Mouse (Mus musculus) kidney, postnatal 0 days (tissue): Measurements from ENCODE around the gene D11Wsu47e. TPM values are rescaled to one million over a fixed set of nuclear protein-coding genes. Genes with fewer than 3 reads are reported as not detected.
A peak's percentile ranks its signal among the peaks of the same experiment; 100 is the strongest.

ENCODE experiments used
- ATAC-seq: fragments of 200-750 bp; cut with Nextera tagmentation; replicated peaks from 2 replicates; pipeline ENCODE4 v1.8.0; 2017; ENCODE audit warnings: low read depth, moderate number of reproducible peaks, moderate TSS enrichment, moderate library complexity; ENCODE audit not compliant: low FRiP score
- DNase-seq: peaks from one replicate; pipeline ENCODE4 v3.0.0-alpha.2; 2016; ENCODE audit warnings: low spot score
- H3K27ac ChIP-seq: fragments of 300-500 bp; sonication (generic); 2 replicates; pipeline ENCODE4 v1.5.1; 2014; ENCODE audit warnings: mild to moderate bottlenecking
- H3K27me3 ChIP-seq: fragments of 300-500 bp; sonication (generic); 2 replicates; pipeline ENCODE4 v1.6.1; 2014; ENCODE audit warnings: low read length, mixed read lengths; ENCODE audit not compliant: insufficient read depth
- H3K36me3 ChIP-seq: fragments of 300-500 bp; sonication (generic); 2 replicates; pipeline ENCODE4 v1.6.1; 2014; ENCODE audit warnings: low read length, mixed read lengths; ENCODE audit not compliant: insufficient read depth
- H3K4me1 ChIP-seq: fragments of 300-500 bp; sonication (generic); replicated peaks from 2 replicates; pipeline ENCODE4 v1.6.1; 2014; ENCODE audit warnings: antibody characterized with exemption, low read length, mixed read lengths; ENCODE audit not compliant: insufficient read depth
- H3K4me2 ChIP-seq: fragments of 300-500 bp; sonication (generic); 2 replicates; pipeline ENCODE4 v1.6.1; 2014; ENCODE audit warnings: mild to moderate bottlenecking, low read length, moderate library complexity, mixed read lengths
- H3K4me3 ChIP-seq: fragments of 300-500 bp; sonication (generic); replicated peaks from 2 replicates; pipeline ENCODE4 v1.5.1; 2014; ENCODE audit warnings: low read depth, low read length
- H3K9ac ChIP-seq: fragments of 300-500 bp; sonication (generic); 2 replicates; pipeline ENCODE4 v1.6.1; 2014; ENCODE audit warnings: low read depth, low read length
- H3K9me3 ChIP-seq: fragments of 300-500 bp; sonication (generic); replicated peaks from 2 replicates; pipeline ENCODE4 v1.6.1; 2016; ENCODE audit warnings: low read length, inconsistent platforms, mixed read lengths
- CTCF ChIP-seq: IDR thresholded peaks from 2 replicates; pipeline ENCODE4 v1.5.1; 2016; ENCODE audit warnings: antibody characterized with exemption, low read depth, mild to moderate bottlenecking, moderate library complexity
- WGBS: fragments of 180-500 bp; shearing (Covaris S2); extraction: QIAGEN DNeasy Blood & Tissue Kit; methylation state at CpG from one replicate; pipeline ENCODE4 v1.1.7; 2014; 5-methylcytosine and 5-hydroxymethylcytosine counted together
- polyA plus RNA-seq: library from polyadenylated mRNA; unstranded; fragments of >200 nt; fragmentation: Nextera tagmentation; extraction: Ambion mirVana; gene quantifications from 2 replicates; pipeline ENCODE4 v1.2.1, GENCODE M21; 2015

Gene D11Wsu47e
- polyA plus RNA-seq, 1 experiment from 2014 or later, result 18.8 TPM

GRCm38 (mm10) chr11:113680954-113681353 is 3.3 kb upstream of the D11Wsu47e start:
- DNase-seq (no peak), ATAC-seq (no peak)
- no peak overlapping the region for H3K4me3 ChIP-seq
- 85% methylated on average over 2 of the region's 2 CpGs for WGBS
- no peak overlapping the region for H3K9ac ChIP-seq
- H3K4me2 ChIP-seq, result no peak overlapping the region
- H3K4me1 ChIP-seq, result peaks cover 9% of the 10 kb centered on the region; the same call in 1 of the 2 replicates
- H3K36me3 ChIP-seq, result peaks cover 6% of the 10 kb centered on the region
- H3K27me3 ChIP-seq, result no peaks in the 10 kb centered on the region
- no peak for TF ChIP-seq CTCF
- no peaks in the 10 kb centered on the region for H3K9me3 ChIP-seq
- no peak overlapping the region for H3K27ac ChIP-seq

GRCm38 (mm10) chr11:113681979-113682378 is 2.2 kb upstream of the D11Wsu47e start:
- Histone ChIP-seq H3K27me3 (no peaks in the 10 kb centered on the region), H3K4me1 (peaks cover 9% of the 10 kb centered on the region; the same call in 1 of the 2 replicates), H3K9ac (no peak overlapping the region), H3K4me3 (no peak overlapping the region), H3K27ac (no peak overlapping the region), H3K9me3 (no peaks in the 10 kb centered on the region), H3K4me2 (peak overlapping the region; percentile 74; the same call in 1 of the 2 replicates), H3K36me3 (no peaks in the 10 kb centered on the region)
- TF ChIP-seq CTCF, result no peak
- no peak for DNase-seq
- no peak for ATAC-seq

GRCm38 (mm10) chr11:113682897-113683626 is 1.1 kb upstream of the D11Wsu47e start:
- TF ChIP-seq CTCF, result no peak
- no peaks in the 10 kb centered on the region for H3K9me3 ChIP-seq
- H3K27ac ChIP-seq, result peak overlapping the region; percentile 95
- DNase-seq (peak; percentile 72), ATAC-seq (peak; percentile 43)
- H3K27me3 ChIP-seq, result no peaks in the 10 kb centered on the region
- WGBS, result under 1% methylated on average over 38 of the region's 38 CpGs
- peaks cover 1% of the 10 kb centered on the region; the same call in 1 of the 2 replicates for H3K36me3 ChIP-seq
- H3K4me2 ChIP-seq, result peak overlapping the region; percentile 74
- H3K4me1 ChIP-seq, result peaks cover 9% of the 10 kb centered on the region; the same call in 1 of the 2 replicates
- H3K4me3 ChIP-seq, result peak overlapping the region; percentile 76
- H3K9ac ChIP-seq, result peak overlapping the region; percentile 87

- Histone ChIP-seq H3K4me2 (peak overlapping the region; percentile 74), H3K36me3 (peaks cover 6% of the 10 kb centered on the region), H3K9me3 (no peaks in the 10 kb centered on the region), H3K27ac (peak overlapping the region; percentile 95), H3K27me3 (no peaks in the 10 kb centered on the region), H3K4me1 (peaks cover 9% of the 10 kb centered on the region; the same call in 1 of the 2 replicates), H3K4me3 (peak overlapping the region; percentile 76), H3K9ac (peak overlapping the region; percentile 87)
- ATAC-seq, result peak; percentile 78
- WGBS, result under 1% methylated on average over 31 of the region's 38 CpGs
- TF ChIP-seq CTCF, result no peak
- no peak for DNase-seq
Measured at GRCm38 (mm10) chr11:113683627-113683956, 620 bp upstream of the D11Wsu47e start.

- H3K9ac ChIP-seq, result peak overlapping the region; percentile 87
- H3K27me3 ChIP-seq, result no peaks in the 10 kb centered on the region
- peaks cover 9% of the 10 kb centered on the region; the same call in 1 of the 2 replicates for H3K4me1 ChIP-seq
Measured at GRCm38 (mm10) chr11:113684707-113685426, 655 bp downstream of the D11Wsu47e start.

GRCm38 (mm10) chr11:113687031-113687430 is 2.8 kb downstream of the D11Wsu47e start:
- Histone ChIP-seq H3K27ac (no peak overlapping the region), H3K4me3 (no peak overlapping the region), H3K4me2 (no peak overlapping the region), H3K9me3 (no peaks in the 10 kb centered on the region), H3K27me3 (no peaks in the 10 kb centered on the region), H3K4me1 (no peaks in the 10 kb centered on the region), H3K36me3 (peaks cover 18% of the 10 kb centered on the region), H3K9ac (no peak overlapping the region)
- peak; percentile 77 for DNase-seq
- 65% methylated on average over 2 of the region's 2 CpGs for WGBS
- ATAC-seq, result no peak
- TF ChIP-seq CTCF, result no peak

More at GRCm38 (mm10) chr11:113684707-113685426, 655 bp downstream of the D11Wsu47e start:
- Histone ChIP-seq H3K4me3 (peak overlapping the region; percentile 76), H3K4me2 (peak overlapping the region; percentile 74), H3K27ac (peak overlapping the region; percentile 95; the same call in 1 of the 2 replicates), H3K9me3 (no peaks in the 10 kb centered on the region), H3K36me3 (peaks cover 13% of the 10 kb centered on the region)
- DNase-seq (no peak), ATAC-seq (no peak)
- TF ChIP-seq CTCF, result no peak
- WGBS, result 40% methylated on average over 25 of the region's 25 CpGs
